Mouse (Mus musculus) liver, embryonic 14.5 days (tissue): ENCODE measurements around the gene Recql5.
A peak's percentile ranks its signal among the peaks of the same experiment; 100 is the strongest.

Source experiments
- CTCF ChIP-seq: IDR thresholded peaks from 2 replicates; pipeline ENCODE4 v1.5.1; 2016; ENCODE audit warnings: antibody characterized with exemption, low read depth, control low read depth
- EP300 ChIP-seq: IDR thresholded peaks from 2 replicates; pipeline ENCODE4 v1.6.1; 2016; ENCODE audit warnings: antibody characterized with exemption, low read depth

- TF ChIP-seq CTCF (peak; percentile 39; the same call in 1 of the 2 replicates), EP300 (no peak)
Observed at GRCm38 (mm10) chr11:115845819-115846218, 87.5 kb downstream of the Recql5 start.
